Mouse (Mus musculus) T-cell, adult 66 days (primary cell): ENCODE measurements around the gene Gm5127. TPM values are rescaled to one million over a fixed set of nuclear protein-coding genes. Genes with fewer than 3 reads are reported as not detected.

Experiments
- total RNA-seq, 2 experiments: library from RNA; stranded (reverse); gene quantifications; 3 replicates in 1 of 2; 4 replicates in 1 of 2; pipeline ENCODE4 v1.2.4; 2023

The Gm5127 gene
- total RNA-seq, result not detected

GRCm38 (mm10) chrX:106582886-106583285, at the start of gene Gm5127:
Gene Gm5127 (plus strand): TSS chrX:106583186.

DNA sequence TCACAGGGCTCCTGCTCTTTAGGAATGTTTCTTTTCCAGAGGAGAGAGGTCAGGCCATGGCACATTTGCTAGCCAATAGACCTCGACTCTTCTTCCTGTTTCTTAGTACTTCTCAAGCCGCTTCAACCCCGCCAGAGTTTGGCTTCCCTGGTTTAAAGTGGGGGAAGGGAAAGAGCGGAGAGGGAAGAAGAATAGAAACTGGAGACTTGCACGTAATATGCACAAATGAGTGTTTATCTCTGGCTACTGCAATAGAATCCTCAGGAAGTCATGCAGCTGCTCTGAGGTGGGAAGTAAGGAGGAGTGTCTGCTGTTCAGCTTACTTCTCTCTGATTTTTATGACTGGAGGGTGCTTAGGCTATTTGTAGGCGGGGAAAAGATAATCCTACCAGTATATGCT, 20.4 kb downstream of the Gm5127 start, which contains the start of gene Cysltr1:
TSS of gene Cysltr1 (minus strand) at position 294 of the 400 bp plus-strand sequence.

Other genes starting within 250 kb of the Gm5127 start
- gene Fndc3c1, start 97.8 kb upstream of the Gm5127 start, total RNA-seq, result not detected
- gene Cysltr1, start 20.5 kb downstream of the Gm5127 start, total RNA-seq, result under 1 TPM; 0.15 to 0.56 TPM